Comparison of ENCODE assay signal across 10 mouse cellular contexts in genomic region chr19:57103360-57103958, GRCm38 (mm10).
DNase-seq lines count a peak whose midpoint lies in the region; ATAC-seq and TF ChIP-seq lines count a peak whose summit lies in the region.
"Had no signal": no experiment of that assay in that cellular context is flagged by ENCODE, and none has a peak within 500 bp of the region (broad histone marks: within the 10 kb centered on the region; RNA-seq: fewer than 3 reads in every experiment).

No protein-coding gene starts in this region.

- H3K27ac ChIP-seq in forebrain, embryonic 10.5 days, result peak overlapping the region; percentile 65; the same call in 1 of the 2 replicates
- H3K27ac ChIP-seq in forebrain, embryonic 14.5 days (ENCODE audit: low read depth, low read length), result no peak overlapping the region
- H3K27ac ChIP-seq in kidney, postnatal 0 days, result peak overlapping the region; percentile 73
- peak overlapping the region; percentile 31; the same call in 1 of the 2 replicates for H3K27ac ChIP-seq in intestine, postnatal 0 days (ENCODE audit: low read depth, low read length)

- no peak overlapping the region for H3K4me2 ChIP-seq in forebrain, embryonic 14.5 days (ENCODE audit: low read length)
- H3K4me2 ChIP-seq in kidney, postnatal 0 days (ENCODE audit: low read length), result no peak overlapping the region
- no peak overlapping the region for H3K4me2 ChIP-seq in intestine, postnatal 0 days (replicated peaks; ENCODE audit: low read depth)

- H3K27me3 ChIP-seq in forebrain, embryonic 10.5 days (ENCODE audit: poor library complexity, severe bottlenecking), result no peaks in the 10 kb centered on the region
- H3K27me3 ChIP-seq in forebrain, embryonic 14.5 days (replicated peaks; ENCODE audit: control insufficient read depth, insufficient read depth, low read length), result no peaks in the 10 kb centered on the region
- H3K27me3 ChIP-seq in kidney, postnatal 0 days (ENCODE audit: insufficient read depth, low read length), result no peaks in the 10 kb centered on the region
- H3K27me3 ChIP-seq in intestine, postnatal 0 days (replicated peaks; ENCODE audit: control insufficient read depth, insufficient read depth, low read length), result no peaks in the 10 kb centered on the region

- H3K36me3 ChIP-seq in forebrain, embryonic 10.5 days (replicated peaks), result no peaks in the 10 kb centered on the region; the same call in 1 of the 2 replicates
- H3K36me3 ChIP-seq in forebrain, embryonic 14.5 days (ENCODE audit: control insufficient read depth, insufficient read depth, low read length), result 0 out of 2 replicates have a peak, but pooled peaks cover 2% of the 10 kb centered on the region
- H3K36me3 ChIP-seq in kidney, postnatal 0 days (ENCODE audit: insufficient read depth, low read length), result no peaks in the 10 kb centered on the region
- no peaks in the 10 kb centered on the region for H3K36me3 ChIP-seq in intestine, postnatal 0 days (ENCODE audit: control insufficient read depth, insufficient read depth)

- ATAC-seq in forebrain, embryonic 14.5 days, result no peak
- ATAC-seq in kidney, postnatal 0 days (replicated peaks; ENCODE audit: low FRiP score, low read depth), result no peak
- no peak for ATAC-seq in intestine, postnatal 0 days
- ATAC-seq: activated CD4-positive, CD25-positive, alpha-beta regulatory T cell, adult 4 months had no signal

- no peak overlapping the region for H3K9ac ChIP-seq in forebrain, embryonic 14.5 days (ENCODE audit: low read length)
- H3K9ac ChIP-seq in kidney, postnatal 0 days (ENCODE audit: low read depth, low read length), result no peak overlapping the region
- no peak overlapping the region for H3K9ac ChIP-seq in intestine, postnatal 0 days (ENCODE audit: low read depth, low read length)

- intact Hi-C loops in left cerebral cortex, postnatal 36 days (cut with DNase I), result no loop called here

- WGBS in forebrain, embryonic 10.5 days, result 73% methylated on average over 4 of the region's 4 CpGs
- 83% methylated on average over 4 of the region's 4 CpGs for WGBS in forebrain, embryonic 14.5 days
- WGBS in kidney, postnatal 0 days, result 43% methylated on average over 4 of the region's 4 CpGs
- 50% methylated on average over 4 of the region's 4 CpGs for WGBS in intestine, postnatal 0 days

- no peaks in the 10 kb centered on the region for H3K9me3 ChIP-seq in forebrain, embryonic 10.5 days
- no peaks in the 10 kb centered on the region for H3K9me3 ChIP-seq in forebrain, embryonic 14.5 days (replicated peaks; ENCODE audit: control insufficient read depth, low read length)
- no peaks in the 10 kb centered on the region for H3K9me3 ChIP-seq in kidney, postnatal 0 days (replicated peaks; ENCODE audit: low read length)
- no peaks in the 10 kb centered on the region for H3K9me3 ChIP-seq in intestine, postnatal 0 days (ENCODE audit: control insufficient read depth)

- H3K4me1 ChIP-seq in forebrain, embryonic 10.5 days, result peaks cover 50% of the 10 kb centered on the region
- no peaks in the 10 kb centered on the region for H3K4me1 ChIP-seq in forebrain, embryonic 14.5 days (ENCODE audit: control insufficient read depth, insufficient read depth, low read length)
- peaks cover 31% of the 10 kb centered on the region for H3K4me1 ChIP-seq in kidney, postnatal 0 days (replicated peaks; ENCODE audit: insufficient read depth, low read length)
- peaks cover 4% of the 10 kb centered on the region; the same call in 1 of the 2 replicates for H3K4me1 ChIP-seq in intestine, postnatal 0 days (replicated peaks; ENCODE audit: control insufficient read depth, insufficient read depth, low read length)

- H3K4me3 ChIP-seq in forebrain, embryonic 10.5 days, result no peak overlapping the region
- no peak overlapping the region for H3K4me3 ChIP-seq in forebrain, embryonic 14.5 days (ENCODE audit: low read depth, low read length)
- H3K4me3 ChIP-seq in kidney, postnatal 0 days (replicated peaks; ENCODE audit: low read depth, low read length), result no peak overlapping the region
- H3K4me3 ChIP-seq in intestine, postnatal 0 days (ENCODE audit: low read depth, low read length), result no peak overlapping the region

- no peak for DNase-seq in forebrain, embryonic 10.5 days (ENCODE audit: extremely low spot score, low spot score)
- DNase-seq in forebrain, embryonic 14.5 days (ENCODE audit: low spot score), result no peak
- peak; percentile 93 for DNase-seq in kidney, postnatal 0 days (ENCODE audit: low spot score)
- no peak for DNase-seq in kidney, adult 9 months
- DNase-seq in brain, adult 2 months (ENCODE audit: low read depth, low spot score), result peak; percentile 74
- no peak for DNase-seq in left cerebral cortex, postnatal 36 days (ENCODE audit: low spot score in 2 of 2)
- no peak for DNase-seq in layer of hippocampus, postnatal 14 days (ENCODE audit: low spot score in 2 of 2)
- DNase-seq: cerebellum, adult 8-10 months had no signal

- no peak for TF ChIP-seq CTCF in kidney, postnatal 0 days (IDR thresholded peaks at IDR 0.05; ENCODE audit: low read depth)
- no peak for TF ChIP-seq CTCF in intestine, postnatal 0 days (IDR thresholded peaks at IDR 0.05; ENCODE audit: low read depth)

Comparison
In these comparisons a context has a peak if more than half of its experiments do, and no peak if none do; other contexts are left out.
1. DNase-seq: peak in kidney, postnatal 0 days (single experiment) and brain, adult 2 months (single experiment); none in forebrain, embryonic 10.5 days (single experiment), forebrain, embryonic 14.5 days (single experiment), kidney, adult 9 months (single experiment), left cerebral cortex, postnatal 36 days (0 of 2) and layer of hippocampus, postnatal 14 days (0 of 2).